Mouse (Mus musculus) adrenal gland, postnatal 25 days (tissue): ENCODE measurements around the gene 1700122O11Rik. TPM values are rescaled to one million over a fixed set of nuclear protein-coding genes. Genes with fewer than 3 reads are reported as not detected.
A peak's percentile ranks its signal among the peaks of the same experiment; 100 is the strongest.

ENCODE experiments used
- DNase-seq: peaks from one replicate; pipeline ENCODE4 v3.0.0; 2021; ENCODE audit warnings: mixed read lengths
- long read RNA-seq: library from polyadenylated mRNA; stranded (forward); transcript quantifications from one replicate; pipeline ENCODE4 v2.0.0, GENCODE M21; 2021
- total RNA-seq: library from RNA; stranded (reverse); gene quantifications from 2 replicates; pipeline ENCODE4 v1.2.3, GENCODE M21; 2021

The 1700122O11Rik gene
- not detected in 2 replicates for total RNA-seq
- long read RNA-seq: 0 reads

- DNase-seq: no peak
Observed at GRCm38 (mm10) chr17:48038193-48038592, at the start of gene 1700122O11Rik. Gene 1700122O11Rik (minus strand): TSS chr17:48038293.

- DNase-seq: no peak
Observed at GRCm38 (mm10) chr17:48080626-48081025, 42.5 kb upstream of the 1700122O11Rik start.

DNA sequence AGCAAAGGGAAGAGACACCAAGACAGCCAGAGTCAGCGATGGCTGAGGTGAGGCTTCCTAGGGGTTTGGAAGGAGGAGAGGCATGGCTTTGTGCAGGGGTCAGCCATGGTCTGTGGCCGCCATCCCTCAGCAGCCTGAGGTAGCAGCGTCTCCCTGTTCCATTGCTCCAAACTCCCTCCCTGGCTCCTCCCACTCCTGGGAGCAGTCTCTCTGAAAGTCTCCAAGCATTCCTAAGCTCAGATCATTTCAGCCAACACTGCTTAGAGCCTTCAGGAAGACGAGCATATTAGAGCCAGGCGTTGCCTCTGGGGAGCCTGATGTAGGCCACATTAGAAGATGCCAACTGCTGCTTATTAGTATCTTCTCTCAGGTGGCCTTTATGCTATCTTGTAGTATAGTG lies 29.6 kb upstream of the 1700122O11Rik start:
- no peak for DNase-seq

GRCm38 (mm10) chr17:48067083-48067614 lies 29.1 kb upstream of the 1700122O11Rik start:
- no peak for DNase-seq

DNA sequence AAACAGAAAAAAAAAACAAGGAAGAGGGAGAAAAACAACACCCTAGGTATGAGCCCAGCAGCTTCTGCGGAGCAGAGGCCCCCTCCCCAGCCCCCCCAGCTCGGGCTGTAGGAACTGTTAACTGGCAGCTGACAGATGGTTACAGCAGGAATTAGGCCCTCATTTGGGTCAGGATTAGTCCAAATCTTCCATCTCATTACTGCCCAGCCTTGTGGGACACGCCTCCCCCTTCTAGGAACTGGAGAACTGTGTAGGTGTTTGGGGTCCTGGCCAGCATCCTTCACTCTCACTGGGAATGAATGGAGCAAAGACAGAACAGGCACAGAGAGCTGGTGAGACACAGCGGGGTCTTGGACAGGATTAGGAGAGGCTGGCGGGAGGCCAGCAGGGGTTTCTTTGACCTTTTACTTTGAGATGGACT lies 27.0 kb upstream of the 1700122O11Rik start:
- no peak for DNase-seq

- no peak for DNase-seq
Observed at GRCm38 (mm10) chr17:48064196-48064843, 26.2 kb upstream of the 1700122O11Rik start.

GRCm38 (mm10) chr17:48057382-48057781 lies 19.3 kb upstream of the 1700122O11Rik start:
- no peak for DNase-seq

DNA sequence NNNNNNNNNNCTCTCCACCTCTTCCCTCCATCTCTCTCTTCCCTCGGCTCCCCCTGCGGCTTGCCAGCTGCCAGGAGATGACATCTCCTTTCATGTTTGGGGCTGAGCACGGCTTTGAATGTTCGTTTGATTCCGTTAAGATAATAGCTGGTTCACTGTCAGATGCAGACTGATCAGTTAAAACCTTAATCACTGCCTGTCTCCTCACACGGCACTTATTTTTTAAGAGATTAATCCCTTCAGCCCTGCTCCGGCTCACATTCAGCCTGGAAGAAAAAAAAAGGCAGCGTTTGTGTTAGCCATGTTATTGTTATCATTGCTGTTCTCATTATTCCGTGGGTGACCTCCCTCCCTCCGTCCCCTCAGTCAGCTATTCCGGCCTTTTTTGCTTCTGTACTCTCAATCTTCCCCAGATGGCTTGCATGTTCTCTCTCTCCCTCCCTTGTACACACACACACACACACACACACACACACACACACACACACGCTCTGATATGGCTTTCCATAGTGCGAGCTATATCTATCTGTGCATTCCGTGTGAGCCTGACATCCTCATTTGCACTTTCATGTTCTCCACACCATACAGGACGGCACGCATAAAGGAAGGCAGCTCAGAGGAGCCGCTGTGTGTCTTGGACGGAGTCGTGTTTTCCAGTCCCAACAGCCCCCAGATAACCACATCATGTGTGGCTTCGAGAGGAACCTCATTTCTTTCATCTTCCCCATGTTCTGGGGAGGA lies 17.2 kb upstream of the 1700122O11Rik start:
- no peak for DNase-seq

DNA sequence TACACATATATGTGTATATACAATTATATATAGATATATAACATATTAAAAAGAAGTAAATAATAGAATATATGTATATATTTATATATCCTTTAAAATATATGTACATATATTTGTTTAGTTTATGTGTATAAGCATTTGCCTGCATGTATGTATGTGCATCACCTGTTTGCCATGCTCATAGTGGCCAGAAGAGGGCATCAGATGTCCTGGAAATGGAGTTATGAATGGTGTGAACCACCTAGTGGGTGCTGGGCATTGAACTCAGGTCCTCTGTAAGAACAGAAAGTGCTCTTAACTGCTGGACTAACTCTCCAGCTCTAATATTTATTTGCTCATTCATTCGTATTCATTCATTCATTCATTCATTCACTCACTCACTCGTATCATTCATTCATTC lies 15.6 kb upstream of the 1700122O11Rik start:
- DNase-seq: no peak

DNA sequence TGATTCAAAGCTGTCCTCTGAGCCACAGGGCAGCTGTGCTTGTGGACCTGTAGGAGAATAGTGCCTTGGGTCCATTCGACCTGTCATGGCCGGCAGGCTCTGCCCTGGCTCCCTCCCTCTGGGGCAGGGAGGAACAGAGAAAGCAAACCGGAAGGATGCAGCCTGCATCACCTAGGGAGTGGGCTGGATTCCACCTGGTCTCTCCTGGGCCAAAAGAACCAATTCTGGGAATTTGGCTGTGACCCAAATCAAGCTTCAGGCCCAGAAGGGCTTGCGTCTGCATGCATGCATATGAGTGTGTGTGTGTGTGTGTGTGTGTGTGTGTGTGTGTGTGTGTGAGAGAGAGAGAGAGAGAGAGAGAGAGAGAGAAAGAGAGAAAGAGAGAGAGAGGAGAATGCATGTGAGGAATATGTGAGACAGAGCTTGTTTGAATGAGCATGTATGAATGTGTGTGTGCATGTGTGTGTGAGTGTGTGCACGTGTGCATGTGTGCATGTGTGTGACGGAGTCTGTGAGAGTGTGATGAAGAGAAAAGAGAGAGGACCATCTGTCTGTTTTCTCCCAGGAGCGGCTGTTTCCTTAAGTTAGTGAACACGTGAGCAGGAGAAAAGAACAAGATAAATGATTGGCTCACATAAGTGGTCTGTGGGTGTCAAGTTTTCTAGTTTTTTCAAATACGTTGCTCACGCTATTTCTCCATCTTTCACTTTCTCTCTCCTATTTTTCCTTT lies 14.4 kb upstream of the 1700122O11Rik start:
- DNase-seq: no peak

- no peak for DNase-seq
Observed at GRCm38 (mm10) chr17:48051638-48052337, 13.7 kb upstream of the 1700122O11Rik start.

- peak; percentile 85 for DNase-seq
Observed at GRCm38 (mm10) chr17:48045631-48046030, 7.5 kb upstream of the 1700122O11Rik start.

- DNase-seq: no peak
Observed at GRCm38 (mm10) chr17:48043154-48043880, 5.2 kb upstream of the 1700122O11Rik start.

GRCm38 (mm10) chr17:48041351-48042287 lies 3.5 kb upstream of the 1700122O11Rik start:
- DNase-seq: peak; percentile 39

- DNase-seq: peak; percentile 73
Observed at GRCm38 (mm10) chr17:48039232-48039866, 1.3 kb upstream of the 1700122O11Rik start.

GRCm38 (mm10) chr17:48036921-48037320 lies 1.2 kb downstream of the 1700122O11Rik start:
- no peak for DNase-seq

GRCm38 (mm10) chr17:48031521-48032430 lies 6.3 kb downstream of the 1700122O11Rik start:
- peak; percentile 10 for DNase-seq

GRCm38 (mm10) chr17:48029241-48029640 lies 8.9 kb downstream of the 1700122O11Rik start:
- DNase-seq: no peak

DNA sequence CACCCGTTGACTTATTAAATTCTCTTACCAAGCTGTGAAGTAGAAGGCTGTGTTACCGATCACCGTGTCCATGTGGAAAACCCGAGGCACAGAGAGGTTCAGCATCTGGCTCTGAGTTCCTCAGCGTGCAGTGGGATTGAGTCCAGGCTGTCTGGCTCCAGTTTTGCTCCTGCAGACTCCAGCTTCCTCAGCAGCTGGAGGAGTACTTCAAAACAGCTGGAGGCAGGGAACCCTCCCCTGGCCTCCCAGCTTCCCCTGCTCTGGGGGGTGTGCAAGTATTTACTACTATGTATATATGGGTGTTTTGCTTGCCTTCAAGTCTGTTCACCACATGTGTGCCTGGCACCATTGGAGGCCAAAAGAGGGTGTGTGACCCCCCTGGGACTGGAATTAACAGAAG lies 9.8 kb downstream of the 1700122O11Rik start:
- DNase-seq: no peak
